Mouse (Mus musculus): ENCODE data around the gene Ust.

The Ust gene

DNA sequence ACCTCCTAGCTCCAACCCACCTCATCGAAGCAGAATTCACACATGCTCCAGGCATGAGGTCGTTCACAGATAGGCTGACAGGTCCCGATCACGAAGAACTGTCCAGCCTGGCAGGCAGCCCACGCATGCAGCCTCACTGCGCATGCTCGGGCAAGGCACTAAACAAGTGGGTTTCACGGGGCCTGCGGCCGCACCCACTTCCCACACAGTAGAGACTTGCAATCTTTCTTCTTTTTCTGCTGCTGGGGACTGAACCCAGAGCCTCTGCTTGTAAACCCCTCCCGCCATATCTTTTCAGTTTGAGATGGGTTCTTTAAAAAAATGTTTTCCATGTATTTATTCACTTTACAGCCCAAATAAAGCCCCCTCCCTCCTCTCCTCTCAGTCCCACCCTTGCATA lies 347.1 kb downstream of the Ust start:
- DNase-seq, result no peak
